Mouse (Mus musculus): ENCODE results near the gene Myl7. TPM values are rescaled to one million over a fixed set of nuclear protein-coding genes. Genes with fewer than 3 reads are reported as not detected.
A peak's percentile ranks its signal among the peaks of the same experiment; 100 is the strongest.

Myl7 gene
- polyA plus RNA-seq, 1 experiment from 2014 or later: not detected

GRCm38 (mm10) chr11:5908642-5909041 is 10.1 kb upstream of the Myl7 start:
- no peak overlapping the region for H3K4me2 ChIP-seq (ENCODE audit: low read length)
- no peak for ATAC-seq
- H3K9ac ChIP-seq (ENCODE audit: low read depth, low read length): no peak overlapping the region
- no peaks in the 10 kb centered on the region for H3K4me1 ChIP-seq (ENCODE audit: control insufficient read depth, insufficient read depth, low read length)
- 79% methylated on average over 4 of the region's 4 CpGs for WGBS
- H3K9me3 ChIP-seq (replicated peaks; ENCODE audit: control insufficient read depth, low read length, poor library complexity, severe bottlenecking): no peaks in the 10 kb centered on the region
- H3K27me3 ChIP-seq (ENCODE audit: control insufficient read depth, insufficient read depth, low read depth, low read length): no peaks in the 10 kb centered on the region
- no peak overlapping the region for H3K4me3 ChIP-seq (ENCODE audit: low read depth, low read length)
- H3K27ac ChIP-seq (ENCODE audit: low read length): no peak overlapping the region
- H3K36me3 ChIP-seq (ENCODE audit: control insufficient read depth, insufficient read depth, low read length): no peaks in the 10 kb centered on the region

GRCm38 (mm10) chr11:5907096-5907495 is 8.5 kb upstream of the Myl7 start:
- no peak overlapping the region for H3K4me2 ChIP-seq (ENCODE audit: low read length)
- no peak overlapping the region for H3K27ac ChIP-seq (ENCODE audit: low read length)
- H3K27me3 ChIP-seq (ENCODE audit: control insufficient read depth, insufficient read depth, low read depth, low read length): no peaks in the 10 kb centered on the region
- H3K4me1 ChIP-seq (ENCODE audit: control insufficient read depth, insufficient read depth, low read length): peaks cover 9% of the 10 kb centered on the region
- no peak overlapping the region for H3K9ac ChIP-seq (ENCODE audit: low read depth, low read length)
- no peaks in the 10 kb centered on the region for H3K9me3 ChIP-seq (replicated peaks; ENCODE audit: control insufficient read depth, low read length, poor library complexity, severe bottlenecking)
- no peak overlapping the region for H3K4me3 ChIP-seq (ENCODE audit: low read depth, low read length)
- 39% methylated on average over 5 of the region's 5 CpGs for WGBS
- ATAC-seq: no peak
- no peaks in the 10 kb centered on the region for H3K36me3 ChIP-seq (ENCODE audit: control insufficient read depth, insufficient read depth, low read length)

- Histone ChIP-seq H3K4me3 (ENCODE audit: low read depth, low read length) (no peak overlapping the region), H3K36me3 (ENCODE audit: control insufficient read depth, insufficient read depth, low read length) (no peaks in the 10 kb centered on the region), H3K4me2 (ENCODE audit: low read length) (no peak overlapping the region), H3K9ac (ENCODE audit: low read depth, low read length) (no peak overlapping the region), H3K4me1 (ENCODE audit: control insufficient read depth, insufficient read depth, low read length) (peaks cover 18% of the 10 kb centered on the region), H3K27me3 (ENCODE audit: control insufficient read depth, insufficient read depth, low read depth, low read length) (no peaks in the 10 kb centered on the region), H3K9me3 (replicated peaks; ENCODE audit: control insufficient read depth, low read length, poor library complexity, severe bottlenecking) (no peaks in the 10 kb centered on the region), H3K27ac (ENCODE audit: low read length) (no peak overlapping the region)
- 81% methylated on average over 10 of the region's 10 CpGs for WGBS
- ATAC-seq: no peak
Measured at GRCm38 (mm10) chr11:5905778-5906518, 7.4 kb upstream of the Myl7 start.

GRCm38 (mm10) chr11:5904871-5905270 is 6.3 kb upstream of the Myl7 start:
- no peak overlapping the region for H3K4me2 ChIP-seq (ENCODE audit: low read length)
- WGBS: 95% methylated on average over 6 of the region's 6 CpGs
- H3K9me3 ChIP-seq (replicated peaks; ENCODE audit: control insufficient read depth, low read length, poor library complexity, severe bottlenecking): no peaks in the 10 kb centered on the region
- ATAC-seq: no peak
- no peaks in the 10 kb centered on the region for H3K27me3 ChIP-seq (ENCODE audit: control insufficient read depth, insufficient read depth, low read depth, low read length)
- peaks cover 19% of the 10 kb centered on the region for H3K4me1 ChIP-seq (ENCODE audit: control insufficient read depth, insufficient read depth, low read length)
- H3K4me3 ChIP-seq (ENCODE audit: low read depth, low read length): no peak overlapping the region
- H3K36me3 ChIP-seq (ENCODE audit: control insufficient read depth, insufficient read depth, low read length): no peaks in the 10 kb centered on the region
- H3K27ac ChIP-seq (ENCODE audit: low read length): no peak overlapping the region
- no peak overlapping the region for H3K9ac ChIP-seq (ENCODE audit: low read depth, low read length)

GRCm38 (mm10) chr11:5904357-5904756 is 5.8 kb upstream of the Myl7 start:
- Histone ChIP-seq H3K4me3 (ENCODE audit: low read depth, low read length) (no peak overlapping the region), H3K4me1 (ENCODE audit: control insufficient read depth, insufficient read depth, low read length) (peaks cover 19% of the 10 kb centered on the region), H3K9ac (ENCODE audit: low read depth, low read length) (no peak overlapping the region), H3K4me2 (ENCODE audit: low read length) (no peak overlapping the region), H3K27ac (ENCODE audit: low read length) (no peak overlapping the region), H3K27me3 (ENCODE audit: control insufficient read depth, insufficient read depth, low read depth, low read length) (no peaks in the 10 kb centered on the region), H3K9me3 (replicated peaks; ENCODE audit: control insufficient read depth, low read length, poor library complexity, severe bottlenecking) (no peaks in the 10 kb centered on the region), H3K36me3 (ENCODE audit: control insufficient read depth, insufficient read depth, low read length) (no peaks in the 10 kb centered on the region)
- WGBS: 85% methylated on average over 19 of the region's 19 CpGs
- ATAC-seq: no peak

- 83% methylated on average over 2 of the region's 2 CpGs for WGBS
- H3K9me3 ChIP-seq (replicated peaks; ENCODE audit: control insufficient read depth, low read length, poor library complexity, severe bottlenecking): no peaks in the 10 kb centered on the region
- H3K36me3 ChIP-seq (ENCODE audit: control insufficient read depth, insufficient read depth, low read length): no peaks in the 10 kb centered on the region
- peaks cover 19% of the 10 kb centered on the region for H3K4me1 ChIP-seq (ENCODE audit: control insufficient read depth, insufficient read depth, low read length)
- H3K4me2 ChIP-seq (ENCODE audit: low read length): no peak overlapping the region
- H3K9ac ChIP-seq (ENCODE audit: low read depth, low read length): no peak overlapping the region
- H3K27me3 ChIP-seq (ENCODE audit: control insufficient read depth, insufficient read depth, low read depth, low read length): no peaks in the 10 kb centered on the region
- ATAC-seq: no peak
- H3K4me3 ChIP-seq (ENCODE audit: low read depth, low read length): no peak overlapping the region
- no peak overlapping the region for H3K27ac ChIP-seq (ENCODE audit: low read length)
Measured at GRCm38 (mm10) chr11:5903844-5904243, 5.3 kb upstream of the Myl7 start.

DNA sequence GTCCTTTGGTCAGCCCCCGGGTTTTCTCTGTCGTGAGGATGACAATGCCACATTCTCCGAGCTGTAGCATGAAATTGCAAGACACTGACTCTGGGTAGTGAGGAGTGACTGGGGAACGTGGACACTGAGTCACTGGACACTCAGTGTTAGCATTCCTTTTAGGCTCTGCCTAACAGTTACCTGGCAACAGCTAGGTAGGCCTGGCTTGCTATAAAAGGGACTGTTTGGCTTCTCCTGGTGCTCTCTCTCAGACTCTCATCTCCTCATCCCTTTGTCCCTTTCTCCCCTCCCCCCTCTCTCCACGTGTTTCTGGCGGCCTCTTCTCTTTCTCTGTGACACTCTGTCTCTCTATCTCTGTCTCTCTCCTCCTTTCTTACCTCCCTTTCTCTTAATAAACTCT is 3.8 kb upstream of the Myl7 start:
- H3K4me1 ChIP-seq (ENCODE audit: control insufficient read depth, insufficient read depth, low read length): peaks cover 19% of the 10 kb centered on the region

GRCm38 (mm10) chr11:5901950-5902349 is 3.4 kb upstream of the Myl7 start:
- peak; percentile 93 for ATAC-seq
- peak overlapping the region; percentile 48 for H3K4me3 ChIP-seq (ENCODE audit: low read depth, low read length)
- WGBS: 0% methylated on average over 32 of the region's 32 CpGs
- H3K9me3 ChIP-seq (replicated peaks; ENCODE audit: control insufficient read depth, low read length, poor library complexity, severe bottlenecking): no peaks in the 10 kb centered on the region
- no peaks in the 10 kb centered on the region for H3K36me3 ChIP-seq (ENCODE audit: control insufficient read depth, insufficient read depth, low read length)
- H3K27ac ChIP-seq (ENCODE audit: low read length): peak overlapping the region; percentile 89
- no peaks in the 10 kb centered on the region; the same call in 1 of the 2 replicates for H3K27me3 ChIP-seq (ENCODE audit: control insufficient read depth, insufficient read depth, low read depth, low read length)
- peak overlapping the region; percentile 73 for H3K9ac ChIP-seq (ENCODE audit: low read depth, low read length)
- peak overlapping the region; percentile 87 for H3K4me2 ChIP-seq (ENCODE audit: low read length)
- H3K4me1 ChIP-seq (ENCODE audit: control insufficient read depth, insufficient read depth, low read length): peaks cover 19% of the 10 kb centered on the region

More for the DNA sequence above, 3.8 kb upstream of the Myl7 start:
- peak; percentile 50 for ATAC-seq
- H3K4me2 ChIP-seq (ENCODE audit: low read length): peak overlapping the region; percentile 87
- WGBS: 5% methylated on average over 6 of the region's 6 CpGs
- no peaks in the 10 kb centered on the region for H3K9me3 ChIP-seq (replicated peaks; ENCODE audit: control insufficient read depth, low read length, poor library complexity, severe bottlenecking)
- peak overlapping the region; percentile 89 for H3K27ac ChIP-seq (ENCODE audit: low read length)
- no peaks in the 10 kb centered on the region for H3K36me3 ChIP-seq (ENCODE audit: control insufficient read depth, insufficient read depth, low read length)
- peak overlapping the region; percentile 48 for H3K4me3 ChIP-seq (ENCODE audit: low read depth, low read length)
- H3K27me3 ChIP-seq (ENCODE audit: control insufficient read depth, insufficient read depth, low read depth, low read length): no peaks in the 10 kb centered on the region; the same call in 1 of the 2 replicates
- H3K9ac ChIP-seq (ENCODE audit: low read depth, low read length): peak overlapping the region; percentile 73

GRCm38 (mm10) chr11:5901320-5901719 is 2.7 kb upstream of the Myl7 start:
- peak overlapping the region; percentile 89 for H3K27ac ChIP-seq (ENCODE audit: low read length)
- H3K4me2 ChIP-seq (ENCODE audit: low read length): peak overlapping the region; percentile 87
- no peaks in the 10 kb centered on the region for H3K36me3 ChIP-seq (ENCODE audit: control insufficient read depth, insufficient read depth, low read length)
- peak; percentile 41 for ATAC-seq
- H3K9ac ChIP-seq (ENCODE audit: low read depth, low read length): peak overlapping the region; percentile 73
- peaks cover 19% of the 10 kb centered on the region for H3K4me1 ChIP-seq (ENCODE audit: control insufficient read depth, insufficient read depth, low read length)
- 15% methylated on average over 3 of the region's 3 CpGs for WGBS
- H3K27me3 ChIP-seq (ENCODE audit: control insufficient read depth, insufficient read depth, low read depth, low read length): no peaks in the 10 kb centered on the region; the same call in 1 of the 2 replicates
- no peaks in the 10 kb centered on the region for H3K9me3 ChIP-seq (replicated peaks; ENCODE audit: control insufficient read depth, low read length, poor library complexity, severe bottlenecking)
- H3K4me3 ChIP-seq (ENCODE audit: low read depth, low read length): peak overlapping the region; percentile 48
